Mouse (Mus musculus) heart, adult 11 months (tissue): Measurements from ENCODE around the gene Gm49354.
"Not testable (repeated sequence)": the region's sequence is repeated elsewhere in the genome, so short reads cannot be mapped to it uniquely, and the experiment has no call there.

Source experiments
- DNase-seq: peaks from one replicate; pipeline ENCODE4 v3.0.0; 2022

Gm49354 gene

DNA sequence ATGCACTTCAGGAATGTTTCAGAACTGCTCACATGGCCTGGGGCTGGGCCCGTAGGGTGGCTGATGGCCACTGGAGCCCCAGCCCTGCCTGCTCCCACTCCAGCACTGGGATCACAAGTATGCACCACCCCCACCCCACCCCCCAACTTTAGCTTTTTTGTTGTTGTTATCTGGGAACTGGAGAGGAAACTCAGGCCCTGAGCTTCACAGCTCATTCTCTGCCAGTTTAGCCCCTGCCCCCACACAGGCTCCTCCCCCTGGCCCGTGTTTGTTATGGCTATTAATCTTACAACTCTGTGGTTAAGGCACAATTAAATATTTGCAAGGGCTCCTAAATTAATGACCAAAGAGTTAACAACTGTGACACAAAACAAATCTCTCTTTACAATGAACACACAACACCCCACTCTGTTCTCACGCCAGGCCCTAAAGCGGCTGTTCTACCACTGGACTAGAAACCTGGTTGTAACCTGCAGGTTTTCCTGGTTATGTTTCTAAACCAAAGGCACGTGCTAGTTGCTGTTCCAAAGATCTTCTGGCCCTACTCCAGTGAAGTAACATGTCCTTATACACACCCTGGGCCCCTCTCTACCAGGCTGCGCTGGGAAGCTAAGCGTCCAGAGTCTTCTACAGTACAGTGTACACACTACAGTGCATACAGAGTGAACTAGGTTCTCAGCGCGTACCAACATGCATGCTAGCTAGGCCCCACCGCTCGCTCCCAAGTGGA, 15.1 kb downstream of the Gm49354 start:
- no peak for DNase-seq

- DNase-seq = no peak
Observed at GRCm38 (mm10) chr13:59762791-59763190, 19.3 kb downstream of the Gm49354 start.

- peak; percentile 93 for DNase-seq
Observed at GRCm38 (mm10) chr13:59756906-59757305, 25.1 kb downstream of the Gm49354 start.

DNA sequence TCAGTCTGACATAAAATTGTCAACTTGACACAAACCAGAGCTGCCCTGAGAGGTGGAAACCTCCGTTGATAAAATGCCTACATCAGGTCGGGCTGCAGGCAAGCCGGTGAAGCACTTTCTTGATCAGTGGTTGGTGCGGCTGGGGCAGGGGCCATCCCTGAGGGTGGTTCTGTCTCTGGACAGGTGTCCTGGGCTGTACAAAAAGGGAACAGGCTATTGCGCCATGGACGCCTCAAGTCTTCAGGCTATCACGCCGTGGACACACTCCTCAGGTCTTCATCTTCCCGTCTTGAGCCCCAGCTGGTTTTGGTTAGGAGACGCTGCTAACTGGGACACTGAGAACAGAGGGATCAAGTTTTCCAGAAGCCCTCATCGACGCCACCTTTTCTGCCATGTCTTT, 31.7 kb downstream of the Gm49354 start:
- DNase-seq = no peak

- DNase-seq = no peak
Observed at GRCm38 (mm10) chr13:59746711-59747110, 35.3 kb downstream of the Gm49354 start, which contains the start of gene 1700014D04Rik. Gene 1700014D04Rik, minus strand, starts transcription at chr13:59746752.

DNA sequence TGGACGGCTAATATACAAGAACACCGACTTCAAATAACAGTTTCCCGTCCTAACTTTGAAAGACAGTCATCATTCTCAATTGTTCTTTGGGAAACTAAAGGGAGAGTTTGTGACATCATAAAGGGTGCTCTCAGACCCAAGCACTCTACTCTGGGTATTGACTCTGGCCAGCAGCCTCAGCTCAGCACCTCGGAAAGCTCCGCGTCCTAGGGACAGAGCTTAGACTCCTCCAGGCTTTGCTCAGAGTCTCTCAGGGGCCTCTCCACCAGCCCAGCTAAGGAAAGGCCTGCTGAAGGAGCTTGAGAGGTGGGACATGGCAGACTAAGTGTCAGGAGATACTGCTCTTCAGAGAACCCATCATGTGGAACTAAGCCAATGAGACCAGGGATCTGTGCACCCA, 35.9 kb downstream of the Gm49354 start:
- no peak for DNase-seq

GRCm38 (mm10) chr13:59745462-59745861, 36.6 kb downstream of the Gm49354 start:
- DNase-seq = no peak

DNA sequence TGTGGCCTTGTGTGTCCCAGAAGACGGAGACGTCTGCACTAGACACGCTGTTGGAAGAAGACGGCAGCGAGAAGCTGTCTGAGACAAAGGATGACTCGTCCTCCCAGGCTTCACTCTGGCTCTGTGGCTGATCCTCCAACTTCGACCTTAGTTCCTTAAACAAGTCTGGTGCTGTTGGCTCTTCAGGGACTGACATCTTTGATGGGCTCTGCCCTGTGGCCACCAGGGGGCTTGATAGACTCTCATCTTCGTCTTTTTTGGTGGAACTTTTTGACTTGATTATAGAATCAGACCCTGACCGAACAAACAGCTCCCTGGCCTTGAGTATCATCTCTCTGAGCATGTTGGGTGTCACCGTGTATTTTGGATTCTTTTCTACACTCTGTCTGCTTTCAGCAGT, 40.3 kb downstream of the Gm49354 start:
- no peak for DNase-seq

DNA sequence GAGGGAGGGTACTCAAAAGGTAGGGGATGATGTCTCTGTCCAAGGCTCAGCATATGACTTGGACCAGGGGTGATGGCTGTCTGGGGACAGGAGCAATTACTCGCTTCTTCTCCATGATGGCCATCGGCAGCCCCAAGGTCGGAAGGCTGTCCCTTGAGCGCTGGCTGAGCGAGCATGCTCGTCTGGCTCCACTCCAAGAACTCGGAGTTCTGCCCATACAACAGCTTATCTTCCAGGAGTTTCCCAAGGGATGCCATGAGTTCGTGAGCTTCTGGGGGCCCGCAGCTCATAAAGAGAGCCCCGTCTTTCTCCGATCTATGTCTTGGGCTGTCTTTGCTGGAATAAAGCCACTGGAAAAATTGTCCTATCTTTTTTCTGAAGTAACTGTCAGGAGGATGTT, 40.9 kb downstream of the Gm49354 start:
- peak; percentile 96 for DNase-seq

DNA sequence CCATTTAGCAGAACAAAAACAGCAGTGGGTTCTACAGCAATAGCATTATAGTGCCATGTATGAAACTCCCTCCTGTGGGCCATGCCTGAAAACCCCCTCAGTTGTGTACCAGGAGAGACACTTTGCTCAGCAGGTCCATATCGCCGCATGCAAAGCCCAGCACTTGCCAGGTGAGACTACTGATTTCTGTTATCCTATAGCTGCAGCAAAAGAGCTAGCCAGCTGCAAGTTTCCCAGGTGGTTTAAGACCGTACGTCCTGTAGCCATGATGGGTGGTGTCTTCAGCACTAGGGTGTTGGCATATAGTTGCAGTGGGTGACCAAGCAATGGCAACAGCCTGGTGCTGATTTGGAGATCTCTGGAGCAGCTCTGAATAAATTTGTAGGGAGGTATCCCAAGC, 42.6 kb downstream of the Gm49354 start:
- DNase-seq = no peak

GRCm38 (mm10) chr13:59738455-59738854, 43.6 kb downstream of the Gm49354 start:
- DNase-seq = no peak

- no peak for DNase-seq
Observed at GRCm38 (mm10) chr13:59735190-59735589, 46.9 kb downstream of the Gm49354 start.

- DNase-seq = peak; percentile 91
Observed at GRCm38 (mm10) chr13:59734347-59734746, 47.7 kb downstream of the Gm49354 start.

DNA sequence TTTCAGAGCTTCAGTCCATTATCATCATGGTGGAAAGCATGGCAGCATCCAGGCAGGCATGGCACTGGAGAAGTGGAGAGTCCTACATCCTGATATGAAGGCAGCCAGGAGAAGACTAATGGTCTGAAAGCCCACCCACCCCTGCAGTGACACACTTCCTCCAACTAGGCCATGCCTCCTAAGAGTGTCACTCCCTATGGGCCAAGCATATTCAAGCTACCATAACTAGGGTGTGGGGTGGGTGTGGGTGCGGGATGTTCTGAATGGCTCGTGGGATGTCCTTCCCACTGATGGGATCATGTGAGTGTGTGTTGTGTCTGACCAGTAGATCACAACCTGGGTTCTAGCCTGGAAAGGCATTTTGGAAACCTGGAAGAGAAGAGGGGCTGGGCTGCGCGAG, 48.1 kb downstream of the Gm49354 start:
- no peak for DNase-seq

GRCm38 (mm10) chr13:59731652-59732051, 50.4 kb downstream of the Gm49354 start, which contains the start of gene Spata31d1d:
Gene Spata31d1d, minus strand, starts transcription at chr13:59731752.
- DNase-seq = no peak

- peak; percentile 96 for DNase-seq
Observed at GRCm38 (mm10) chr13:59728378-59729093, 53.5 kb downstream of the Gm49354 start.

GRCm38 (mm10) chr13:59726139-59726867, 55.7 kb downstream of the Gm49354 start:
- DNase-seq = no peak

DNA sequence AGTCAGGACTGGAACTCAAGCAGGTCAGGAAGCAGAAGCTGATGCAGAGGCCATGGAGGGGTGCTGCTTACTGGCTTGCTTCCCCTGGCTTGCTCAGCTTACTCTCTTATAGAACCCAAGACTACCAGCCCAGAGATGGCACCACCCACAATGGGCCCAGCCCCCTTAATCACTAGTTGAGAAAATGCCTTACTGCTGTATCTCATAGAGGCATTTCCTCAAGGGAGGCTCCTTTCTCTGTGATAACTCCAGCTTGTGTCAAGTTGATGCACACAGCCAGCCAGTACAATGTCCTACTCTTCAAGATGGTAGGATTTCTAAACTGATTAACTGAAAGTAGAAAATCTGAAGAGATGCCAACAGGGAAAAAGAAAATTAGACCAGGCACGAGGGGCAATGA, 60.0 kb downstream of the Gm49354 start:
- not testable (repeated sequence) for DNase-seq

DNA sequence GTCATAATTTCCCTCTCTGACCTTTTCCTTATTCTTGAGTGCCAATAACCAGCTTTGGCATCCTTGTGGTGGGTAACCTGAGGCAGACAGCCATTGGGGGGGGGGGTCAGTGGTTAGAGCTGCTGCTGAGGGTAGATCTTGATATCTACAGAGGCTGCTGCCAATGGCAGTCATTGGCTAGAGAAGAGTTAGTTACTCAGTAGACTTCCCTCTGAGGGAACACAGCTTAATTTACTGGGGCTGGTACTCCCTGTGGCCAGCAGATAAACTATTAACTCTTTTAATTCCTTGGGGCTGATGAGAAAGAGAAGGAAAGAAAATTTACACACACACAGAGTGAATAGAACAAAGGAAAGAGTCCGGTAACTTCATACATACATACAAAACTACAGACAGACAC, 62.6 kb downstream of the Gm49354 start:
- DNase-seq = no peak

GRCm38 (mm10) chr13:59718857-59719440, 63.1 kb downstream of the Gm49354 start:
- peak; percentile 97 for DNase-seq

DNA sequence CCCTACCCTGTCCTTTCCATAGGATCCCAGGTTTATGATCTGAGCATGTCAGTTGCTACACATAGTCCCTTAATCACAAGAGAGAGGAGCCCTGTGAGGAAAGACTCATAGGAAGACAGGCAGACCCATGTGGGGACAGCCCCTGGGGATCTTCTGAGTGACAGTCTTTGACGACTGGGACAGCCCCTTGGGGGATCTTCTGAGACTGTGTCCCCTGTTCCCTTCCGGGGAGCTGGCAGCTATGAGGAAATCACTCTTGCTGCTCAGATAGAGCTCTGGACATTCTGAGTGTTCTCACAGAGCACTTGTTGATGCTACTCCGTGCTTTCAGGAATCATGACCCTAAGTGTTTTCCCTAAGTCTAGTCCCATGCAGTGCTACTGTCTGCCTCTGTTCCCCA, 68.3 kb downstream of the Gm49354 start:
- DNase-seq = no peak

- not testable (repeated sequence) for DNase-seq
Observed at GRCm38 (mm10) chr13:59711984-59712383, 70.1 kb downstream of the Gm49354 start, which contains the start of gene Spata31d1b. Gene Spata31d1b, plus strand, starts transcription at chr13:59712284.

GRCm38 (mm10) chr13:59710230-59710629, 71.8 kb downstream of the Gm49354 start, which contains the start of gene Spata31d1a:
Gene Spata31d1a, minus strand, starts transcription at chr13:59710330.
- no peak for DNase-seq
